Mouse (Mus musculus): Measurements from ENCODE around the gene Srrt.

- no peak for TF ChIP-seq CTCF (IDR thresholded peaks at IDR 0.05; ENCODE audit: extremely low read depth, insufficient read length, insufficient replicate concordance, low read depth, low read length)
- TF ChIP-seq POLR2A (IDR thresholded peaks at IDR 0.05; ENCODE audit: low read depth, low read length): no peak
Measured at GRCm38 (mm10) chr5:137308356-137308755, 882 bp upstream of the Srrt start.
